Mouse (Mus musculus) retina, postnatal 1 day (tissue): Measurements from ENCODE around the gene Ccdc127.

Experiments
- DNase-seq: peaks from one replicate; pipeline ENCODE4 v3.0.0-alpha.2; 2012

The Ccdc127 gene

GRCm38 (mm10) chr13:74390371-74390990, 40.4 kb downstream of the Ccdc127 start, which contains the start of gene Zfp72:
Zfp72 (minus strand) TSS chr13:74390836.
- DNase-seq: peak; percentile 74

GRCm38 (mm10) chr13:74391156-74391555, 41.0 kb downstream of the Ccdc127 start:
- DNase-seq: peak; percentile 7

GRCm38 (mm10) chr13:74399298-74399839, 49.3 kb downstream of the Ccdc127 start, which contains the start of gene Ftl1-ps1:
Ftl1-ps1 (plus strand) TSS chr13:74399694.
- DNase-seq: peak; percentile 16
